Mouse (Mus musculus): ENCODE results near the gene Lrig3. TPM values are rescaled to one million over a fixed set of nuclear protein-coding genes. Genes with fewer than 3 reads are reported as not detected.

The Lrig3 gene
- polyA plus RNA-seq, 1 experiment from 2014 or later = 20.2 TPM

DNA sequence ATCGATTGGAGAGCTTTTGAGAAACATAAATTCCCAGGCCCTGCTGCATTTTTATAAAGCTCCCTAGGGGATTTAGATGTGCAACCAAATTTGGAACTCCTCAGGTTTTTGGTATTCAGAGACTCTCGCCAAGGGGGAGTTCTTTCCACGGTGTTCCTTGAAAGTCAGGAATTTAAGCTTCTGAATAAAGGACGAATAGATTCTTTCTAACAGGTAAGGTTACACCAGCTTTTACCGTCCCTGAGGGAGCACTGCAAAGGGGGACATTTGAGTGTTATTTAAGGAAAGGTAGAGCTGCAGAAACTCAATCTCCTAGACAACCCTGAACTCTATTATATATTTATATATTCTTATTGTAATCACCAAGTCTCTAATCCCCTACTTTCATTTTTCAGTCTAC is 22.9 kb upstream of the Lrig3 start:
- no peaks in the 10 kb centered on the region for H3K4me1 ChIP-seq
- no peaks in the 10 kb centered on the region for H3K9me3 ChIP-seq
- ATAC-seq (ENCODE audit: low FRiP score, low read depth) = no peak
- H3K36me3 ChIP-seq = no peaks in the 10 kb centered on the region
- H3K4me3 ChIP-seq = no peak overlapping the region
- no peak overlapping the region for H3K9ac ChIP-seq
- 59% methylated on average over 5 of the region's 5 CpGs for WGBS
- H3K4me2 ChIP-seq (replicated peaks) = no peak overlapping the region
- H3K27me3 ChIP-seq (replicated peaks) = no peaks in the 10 kb centered on the region
- H3K27ac ChIP-seq = no peak overlapping the region

DNA sequence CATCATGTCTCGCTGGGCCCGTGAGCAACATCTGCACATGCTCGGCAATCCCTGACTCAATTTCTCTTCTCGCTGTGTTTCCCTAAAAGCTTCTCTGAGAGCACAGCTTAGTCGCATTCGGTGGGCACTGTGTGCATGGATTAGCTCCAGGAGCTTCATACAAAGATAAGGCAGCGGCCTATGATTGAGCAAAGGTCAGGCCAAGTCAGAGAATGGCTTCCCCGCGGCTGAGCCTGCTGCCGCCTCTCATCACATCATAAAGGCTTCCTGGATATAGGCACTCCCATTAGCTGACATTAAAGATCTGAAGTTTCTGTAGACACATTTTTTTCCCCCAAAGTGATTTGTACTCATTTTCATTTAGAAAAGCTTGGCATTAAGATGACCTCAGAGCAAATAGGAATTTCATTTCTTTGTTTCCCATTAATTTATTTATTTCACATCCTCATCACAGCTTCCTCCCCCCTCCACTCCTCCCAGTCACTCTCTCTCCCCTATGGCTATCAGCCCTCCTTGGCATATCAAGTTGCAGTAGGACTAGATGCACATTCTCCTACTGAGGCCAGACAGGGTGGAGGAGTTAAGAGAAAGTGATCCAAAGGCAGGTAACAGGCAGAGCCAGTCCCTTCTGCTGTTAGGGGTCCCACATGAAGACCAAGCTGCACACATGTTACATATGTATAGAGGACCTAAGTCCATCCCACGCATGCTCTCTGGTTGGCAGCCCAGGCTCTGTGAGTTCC is 21.0 kb upstream of the Lrig3 start:
- no peak for ATAC-seq (ENCODE audit: low FRiP score, low read depth)
- Histone ChIP-seq H3K9ac (no peak overlapping the region), H3K27ac (no peak overlapping the region), H3K4me2 (replicated peaks) (no peak overlapping the region), H3K4me1 (no peaks in the 10 kb centered on the region), H3K36me3 (no peaks in the 10 kb centered on the region), H3K27me3 (replicated peaks) (no peaks in the 10 kb centered on the region), H3K9me3 (no peaks in the 10 kb centered on the region), H3K4me3 (no peak overlapping the region)
- WGBS = 68% methylated on average over 11 of the region's 11 CpGs

- 52% methylated on average over 15 of the region's 15 CpGs for WGBS
- Histone ChIP-seq H3K27ac (no peak overlapping the region), H3K27me3 (replicated peaks) (no peaks in the 10 kb centered on the region), H3K4me2 (replicated peaks) (no peak overlapping the region; the same call in 1 of the 2 replicates), H3K4me3 (no peak overlapping the region), H3K9me3 (no peaks in the 10 kb centered on the region), H3K9ac (no peak overlapping the region), H3K4me1 (no peaks in the 10 kb centered on the region), H3K36me3 (no peaks in the 10 kb centered on the region)
- no peak for ATAC-seq (ENCODE audit: low FRiP score, low read depth)
Observed at GRCm38 (mm10) chr10:125948842-125949474, 17.0 kb upstream of the Lrig3 start.

GRCm38 (mm10) chr10:125951633-125952032 is 14.3 kb upstream of the Lrig3 start:
- ATAC-seq (ENCODE audit: low FRiP score, low read depth) = no peak
- Histone ChIP-seq H3K4me3 (no peak overlapping the region), H3K27ac (no peak overlapping the region), H3K4me2 (replicated peaks) (no peak overlapping the region), H3K27me3 (replicated peaks) (no peaks in the 10 kb centered on the region), H3K4me1 (no peaks in the 10 kb centered on the region), H3K9me3 (no peaks in the 10 kb centered on the region), H3K36me3 (no peaks in the 10 kb centered on the region), H3K9ac (no peak overlapping the region)
- 83% methylated on average over 5 of the region's 5 CpGs for WGBS

GRCm38 (mm10) chr10:125954343-125954742 is 11.6 kb upstream of the Lrig3 start:
- 87% methylated on average over 7 of the region's 7 CpGs for WGBS
- no peaks in the 10 kb centered on the region for H3K4me1 ChIP-seq
- H3K9me3 ChIP-seq = no peaks in the 10 kb centered on the region
- H3K27me3 ChIP-seq (replicated peaks) = no peaks in the 10 kb centered on the region
- no peak for ATAC-seq (ENCODE audit: low FRiP score, low read depth)
- H3K36me3 ChIP-seq = no peaks in the 10 kb centered on the region
- no peak overlapping the region for H3K9ac ChIP-seq
- H3K4me2 ChIP-seq (replicated peaks) = no peak overlapping the region
- no peak overlapping the region for H3K27ac ChIP-seq
- no peak overlapping the region for H3K4me3 ChIP-seq

- Histone ChIP-seq H3K27ac (no peak overlapping the region), H3K4me3 (no peak overlapping the region), H3K4me2 (replicated peaks) (no peak overlapping the region), H3K9ac (no peak overlapping the region), H3K36me3 (no peaks in the 10 kb centered on the region), H3K9me3 (no peaks in the 10 kb centered on the region), H3K4me1 (no peaks in the 10 kb centered on the region), H3K27me3 (replicated peaks) (no peaks in the 10 kb centered on the region)
- no peak for ATAC-seq (ENCODE audit: low FRiP score, low read depth)
- 84% methylated on average over 12 of the region's 12 CpGs for WGBS
Observed at GRCm38 (mm10) chr10:125954747-125955530, 11.0 kb upstream of the Lrig3 start.

DNA sequence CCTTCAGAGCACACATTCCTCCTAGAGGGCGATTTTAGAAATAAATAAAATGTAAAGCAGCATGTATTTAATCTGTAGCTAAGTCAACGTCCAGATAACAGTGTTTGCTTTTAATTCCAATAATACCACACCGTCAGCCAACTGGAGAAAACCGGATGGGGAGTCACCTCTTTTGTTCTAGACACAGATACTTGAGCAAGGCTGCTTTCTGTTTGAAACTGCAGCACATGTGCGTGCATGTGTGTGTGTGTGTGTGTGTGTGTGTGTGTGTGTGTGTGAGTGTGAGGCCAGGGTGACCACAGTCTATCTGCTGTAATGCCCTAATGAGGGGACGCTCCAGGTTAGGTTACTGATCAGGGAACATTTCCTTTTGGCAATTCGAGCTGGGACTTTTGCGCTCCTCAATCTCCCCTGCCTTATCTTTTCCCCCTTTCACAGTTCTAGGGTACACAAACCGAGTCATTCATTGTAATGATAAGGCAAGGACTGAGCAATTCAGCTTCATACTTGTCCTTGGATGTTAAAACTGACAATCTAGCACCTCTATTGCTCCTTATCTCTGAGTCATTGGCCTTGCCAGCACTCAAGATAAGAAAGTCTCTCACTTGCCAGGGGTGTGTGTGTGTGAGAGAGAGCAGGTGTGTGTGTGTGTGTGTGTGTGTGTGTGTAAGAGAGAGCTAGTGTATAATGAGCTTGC is 4.4 kb upstream of the Lrig3 start:
- H3K36me3 ChIP-seq = no peaks in the 10 kb centered on the region
- H3K9me3 ChIP-seq = no peaks in the 10 kb centered on the region
- H3K4me2 ChIP-seq (replicated peaks) = no peak overlapping the region
- no peaks in the 10 kb centered on the region for H3K4me1 ChIP-seq
- H3K9ac ChIP-seq = no peak overlapping the region
- no peak for ATAC-seq (ENCODE audit: low FRiP score, low read depth)
- no peak overlapping the region for H3K4me3 ChIP-seq
- no peaks in the 10 kb centered on the region for H3K27me3 ChIP-seq (replicated peaks)
- H3K27ac ChIP-seq = no peak overlapping the region
- WGBS = 82% methylated on average over 9 of the region's 9 CpGs

GRCm38 (mm10) chr10:125964709-125965108 is 1.3 kb upstream of the Lrig3 start:
- H3K9ac ChIP-seq = no peak overlapping the region
- WGBS = 91% methylated on average over 3 of the region's 3 CpGs
- H3K9me3 ChIP-seq = no peaks in the 10 kb centered on the region
- H3K27me3 ChIP-seq (replicated peaks) = no peaks in the 10 kb centered on the region
- no peak for ATAC-seq (ENCODE audit: low FRiP score, low read depth)
- peaks cover 15% of the 10 kb centered on the region for H3K4me1 ChIP-seq
- H3K36me3 ChIP-seq = no peaks in the 10 kb centered on the region
- no peak overlapping the region for H3K27ac ChIP-seq
- H3K4me3 ChIP-seq = no peak overlapping the region
- no peak overlapping the region for H3K4me2 ChIP-seq (replicated peaks)

DNA sequence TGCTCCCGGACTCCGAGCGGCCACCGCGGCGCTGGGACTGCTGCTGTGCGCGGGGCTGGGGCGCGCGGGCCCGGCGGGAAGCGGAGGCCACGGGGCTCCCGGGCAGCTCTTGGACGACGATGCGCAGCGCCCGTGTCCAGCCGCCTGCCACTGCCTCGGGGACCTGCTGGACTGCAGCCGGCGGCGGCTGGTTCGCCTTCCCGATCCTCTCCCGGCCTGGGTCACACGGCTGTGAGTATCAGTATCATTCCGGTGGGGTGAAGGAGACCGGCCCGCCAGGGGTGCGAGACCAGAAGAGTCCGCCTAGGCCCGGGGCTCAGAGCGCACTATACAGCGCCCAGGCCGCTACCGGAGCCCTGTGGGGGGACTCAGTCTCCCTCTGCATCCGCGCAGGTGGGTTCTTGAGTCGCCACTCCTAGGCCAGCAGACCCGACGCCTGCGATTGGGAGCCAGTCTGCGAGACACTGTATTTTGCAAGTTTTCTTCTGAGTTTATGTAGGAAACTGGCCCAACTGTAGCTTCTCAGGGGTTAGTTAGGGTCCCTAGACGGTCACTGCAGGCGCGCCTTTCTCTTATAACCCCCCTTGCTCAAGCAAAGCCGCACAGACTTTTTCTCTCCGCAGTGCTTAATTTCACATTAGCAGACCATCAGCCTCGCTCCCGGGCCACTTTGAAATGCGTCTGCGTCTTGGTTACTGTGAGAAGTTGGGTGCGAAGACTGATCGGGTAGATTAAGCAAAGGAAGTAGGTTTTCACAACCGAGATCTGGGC is 698 bp downstream of the Lrig3 start:
- Histone ChIP-seq H3K27ac (peak overlapping the region; percentile 66), H3K4me2 (replicated peaks) (peak overlapping the region; percentile 91), H3K9ac (peak overlapping the region; percentile 92), H3K4me3 (peak overlapping the region; percentile 84), H3K36me3 (no peaks in the 10 kb centered on the region), H3K9me3 (no peaks in the 10 kb centered on the region), H3K4me1 (peaks cover 15% of the 10 kb centered on the region), H3K27me3 (replicated peaks) (no peaks in the 10 kb centered on the region)
- peak; percentile 77 for ATAC-seq (ENCODE audit: low FRiP score, low read depth)
- WGBS = under 1% methylated on average over 59 of the region's 59 CpGs

- Histone ChIP-seq H3K36me3 (no peaks in the 10 kb centered on the region), H3K4me2 (replicated peaks) (peak overlapping the region; percentile 91), H3K9me3 (no peaks in the 10 kb centered on the region), H3K9ac (peak overlapping the region; percentile 92), H3K4me3 (peak overlapping the region; percentile 84), H3K27ac (0 out of 2 replicates have a peak overlapping the region, but pooled peaks have one; percentile 66), H3K27me3 (replicated peaks) (no peaks in the 10 kb centered on the region), H3K4me1 (peaks cover 15% of the 10 kb centered on the region)
- WGBS = 2% methylated on average over 14 of the region's 14 CpGs
- ATAC-seq (ENCODE audit: low FRiP score, low read depth) = peak; percentile 22; the same call in 1 of the 2 replicates
Observed at GRCm38 (mm10) chr10:125967436-125968160, 1.6 kb downstream of the Lrig3 start.

Data from neural tube, embryonic 12.5 days (tissue).